Mouse (Mus musculus) stomach, postnatal 0 days (tissue): Measurements from ENCODE around the gene Ip6k2. TPM values are rescaled to one million over a fixed set of nuclear protein-coding genes. Genes with fewer than 3 reads are reported as not detected.

Experiments
- ATAC-seq: fragments of 200-750 bp; cut with Nextera tagmentation; 2 replicates; pipeline ENCODE4 v1.8.0; 2017; ENCODE audit not compliant: low FRiP score, low TSS enrichment
- DNase-seq: peaks from one replicate; pipeline ENCODE4 v3.0.0-alpha.2; 2016; ENCODE audit warnings: low spot score
- H3K27ac ChIP-seq: fragments of 300-500 bp; sonication (generic); replicated peaks from 2 replicates; pipeline ENCODE4 v1.5.1; 2014; ENCODE audit warnings: mild to moderate bottlenecking, control low read depth
- H3K27me3 ChIP-seq: fragments of 300-500 bp; sonication (generic); 2 replicates; pipeline ENCODE4 v1.6.1; 2014; ENCODE audit warnings: low read length; ENCODE audit not compliant: control insufficient read depth, insufficient read depth
- H3K36me3 ChIP-seq: fragments of 300-500 bp; sonication (generic); 2 replicates; pipeline ENCODE4 v1.6.1; 2014; ENCODE audit warnings: low read length, mixed read lengths; ENCODE audit not compliant: control insufficient read depth, insufficient read depth
- H3K4me1 ChIP-seq: fragments of 300-500 bp; sonication (generic); replicated peaks from 2 replicates; pipeline ENCODE4 v1.6.1; 2014; ENCODE audit warnings: antibody characterized with exemption; ENCODE audit not compliant: control insufficient read depth, insufficient read depth
- H3K4me2 ChIP-seq: fragments of 300-500 bp; sonication (generic); replicated peaks from 2 replicates; pipeline ENCODE4 v1.6.1; 2014; ENCODE audit warnings: low read depth, mild to moderate bottlenecking, control low read depth, moderate library complexity
- H3K4me3 ChIP-seq: fragments of 300-500 bp; sonication (generic); 2 replicates; pipeline ENCODE4 v1.5.1; 2014; ENCODE audit warnings: low read depth, low read length, control low read depth
- H3K9ac ChIP-seq: fragments of 300-500 bp; sonication (generic); 2 replicates; pipeline ENCODE4 v1.6.1; 2014; ENCODE audit warnings: mild to moderate bottlenecking, low read length, control low read depth, mixed read lengths
- H3K9me3 ChIP-seq: fragments of 300-500 bp; sonication (generic); 2 replicates; pipeline ENCODE4 v1.6.1; 2016; ENCODE audit warnings: low read length; ENCODE audit not compliant: control insufficient read depth
- CTCF ChIP-seq: IDR thresholded peaks from 2 replicates; pipeline ENCODE4 v1.5.1; 2016; ENCODE audit warnings: antibody characterized with exemption, low read depth, mild to moderate bottlenecking, moderate library complexity
- EP300 ChIP-seq: optimal IDR thresholded peaks from 2 replicates; pipeline ENCODE3; 2016; ENCODE audit warnings: antibody characterized with exemption
- WGBS: fragments of 180-500 bp; shearing (Covaris S2); extraction: QIAGEN DNeasy Blood & Tissue Kit; methylation state at CpG from one replicate; pipeline ENCODE4 v1.1.7; 2014; 5-methylcytosine and 5-hydroxymethylcytosine counted together
- polyA plus RNA-seq: library from polyadenylated mRNA; unstranded; fragments of >200 nt; fragmentation: Nextera tagmentation; extraction: Ambion mirVana; gene quantifications from 2 replicates; pipeline ENCODE4 v1.2.1, GENCODE M21; 2015

Ip6k2 gene
- polyA plus RNA-seq = 35.7 and 37.8 TPM in 2 replicates

- WGBS = under 1% methylated on average over 56 of the region's 56 CpGs
Observed at GRCm38 (mm10) chr9:108783548-108784463, at the start of gene Ip6k2. Ip6k2 (plus strand) TSS chr9:108783796.

DNA sequence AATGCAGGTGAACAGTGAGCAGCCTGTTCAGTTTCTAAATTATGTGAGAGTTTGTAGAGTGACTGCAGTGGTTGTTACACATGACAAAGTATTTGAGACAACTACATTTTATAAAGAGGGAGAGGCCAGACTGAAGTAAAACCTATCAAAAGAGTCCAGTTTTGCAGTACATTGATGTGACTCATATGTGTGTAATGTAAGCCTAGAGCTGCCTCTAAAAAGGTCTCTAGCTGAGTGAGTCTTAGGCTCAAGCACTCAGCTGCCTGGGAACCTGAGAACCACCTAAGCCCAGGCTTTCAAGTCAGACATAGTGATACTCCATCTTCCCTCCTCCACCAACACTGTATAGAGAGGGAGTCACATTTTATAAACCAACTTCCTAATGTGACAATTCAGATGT is 49.0 kb upstream of the Ip6k2 start:
- Histone ChIP-seq H3K36me3 (peaks cover 3% of the 10 kb centered on the region; the same call in 1 of the 2 replicates), H3K27me3 (no peaks in the 10 kb centered on the region), H3K9me3 (no peaks in the 10 kb centered on the region), H3K4me1 (no peaks in the 10 kb centered on the region), H3K4me3 (no peak overlapping the region), H3K9ac (no peak overlapping the region), H3K27ac (no peak overlapping the region), H3K4me2 (no peak overlapping the region)
- ATAC-seq (no peak), DNase-seq (no peak)
- TF ChIP-seq EP300 (no peak), CTCF (no peak)

More at GRCm38 (mm10) chr9:108783548-108784463, at the start of gene Ip6k2:
- H3K9ac ChIP-seq = peak within 1 kb of the TSS; percentile 93
- peak; percentile 99 for ATAC-seq
- TF ChIP-seq CTCF (no peak), EP300 (no peak)
- no peaks in the 10 kb centered on the region for H3K9me3 ChIP-seq
- peak within 1 kb of the TSS; percentile 70 for H3K4me2 ChIP-seq
- H3K27ac ChIP-seq = peak within 1 kb of the TSS; percentile 91
- no peaks in the 10 kb centered on the region for H3K36me3 ChIP-seq
- H3K4me1 ChIP-seq = no peaks in the 10 kb centered on the region; the same call in none of the 2 replicates
- H3K4me3 ChIP-seq = peak within 1 kb of the TSS; percentile 81
- DNase-seq = peak; percentile 98
- no peaks in the 10 kb centered on the region for H3K27me3 ChIP-seq

- Histone ChIP-seq H3K27ac (no peak overlapping the region), H3K4me1 (no peaks in the 10 kb centered on the region), H3K9ac (no peak overlapping the region), H3K36me3 (peaks cover 9% of the 10 kb centered on the region; the same call in 1 of the 2 replicates), H3K4me2 (no peak overlapping the region), H3K27me3 (no peaks in the 10 kb centered on the region), H3K9me3 (no peaks in the 10 kb centered on the region), H3K4me3 (no peak overlapping the region)
- DNase-seq = no peak
- no peak for TF ChIP-seq CTCF
- no peak for TF ChIP-seq EP300
- 50% methylated on average over 3 of the region's 3 CpGs for WGBS
- ATAC-seq = no peak
Observed at GRCm38 (mm10) chr9:108739239-108739638, 44.4 kb upstream of the Ip6k2 start.

DNA sequence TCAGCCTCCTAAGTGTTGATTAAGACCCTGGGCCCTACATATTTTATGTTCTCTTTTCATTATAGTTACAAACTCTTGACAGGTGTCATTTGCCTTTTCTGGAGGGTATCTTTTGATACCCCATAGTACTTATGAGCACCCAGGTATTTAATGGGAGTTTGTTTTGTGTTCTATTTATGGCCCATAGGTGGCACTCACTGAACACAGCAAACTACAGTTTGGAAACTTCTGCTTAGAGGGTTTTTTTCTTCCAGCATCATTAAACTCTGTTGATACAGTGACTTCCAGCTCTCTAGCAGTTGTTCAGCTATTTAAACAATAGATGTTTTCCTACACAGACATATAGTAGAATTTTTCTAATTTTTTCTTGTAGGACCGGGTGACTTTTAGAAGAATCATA is 43.5 kb upstream of the Ip6k2 start:
- TF ChIP-seq CTCF (peak; percentile 68), EP300 (no peak)
- no peak for DNase-seq

DNA sequence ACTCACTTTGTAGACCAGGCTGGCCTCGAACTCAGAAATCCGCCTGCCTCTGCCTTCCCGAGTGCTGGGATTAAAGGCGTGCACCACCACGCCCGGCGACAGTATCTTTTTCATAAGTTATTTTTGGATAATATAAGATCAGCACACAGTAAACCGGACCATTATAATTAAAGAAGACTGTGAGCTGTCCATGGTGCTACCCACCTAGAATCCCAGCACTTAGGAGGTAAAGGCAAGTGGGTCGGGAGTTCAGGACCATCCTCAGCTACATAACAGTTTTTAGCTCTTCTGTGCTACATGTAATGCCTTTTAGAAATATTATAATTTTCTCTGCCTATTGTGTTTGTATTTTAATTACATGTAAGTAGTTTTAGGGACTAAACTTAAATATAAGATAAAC is 41.5 kb upstream of the Ip6k2 start:
- H3K4me1 ChIP-seq = no peaks in the 10 kb centered on the region
- no peak overlapping the region for H3K4me2 ChIP-seq
- DNase-seq = no peak
- H3K9ac ChIP-seq = no peak overlapping the region
- H3K9me3 ChIP-seq = no peaks in the 10 kb centered on the region
- no peaks in the 10 kb centered on the region for H3K27me3 ChIP-seq
- H3K36me3 ChIP-seq = peaks cover 20% of the 10 kb centered on the region
- WGBS = 83% methylated on average over 9 of the region's 9 CpGs
- no peak overlapping the region for H3K4me3 ChIP-seq
- no peak for ATAC-seq
- H3K27ac ChIP-seq = no peak overlapping the region
- TF ChIP-seq CTCF (no peak), EP300 (no peak)

More for the DNA sequence above, 43.5 kb upstream of the Ip6k2 start:
- peaks cover 6% of the 10 kb centered on the region for H3K36me3 ChIP-seq
- no peaks in the 10 kb centered on the region for H3K4me1 ChIP-seq
- ATAC-seq = no peak
- H3K4me3 ChIP-seq = no peak overlapping the region
- 89% methylated on average over 1 of the region's 1 CpGs for WGBS
- no peaks in the 10 kb centered on the region for H3K9me3 ChIP-seq
- H3K9ac ChIP-seq = no peak overlapping the region
- no peaks in the 10 kb centered on the region for H3K27me3 ChIP-seq
- no peak overlapping the region for H3K27ac ChIP-seq
- no peak overlapping the region for H3K4me2 ChIP-seq

DNA sequence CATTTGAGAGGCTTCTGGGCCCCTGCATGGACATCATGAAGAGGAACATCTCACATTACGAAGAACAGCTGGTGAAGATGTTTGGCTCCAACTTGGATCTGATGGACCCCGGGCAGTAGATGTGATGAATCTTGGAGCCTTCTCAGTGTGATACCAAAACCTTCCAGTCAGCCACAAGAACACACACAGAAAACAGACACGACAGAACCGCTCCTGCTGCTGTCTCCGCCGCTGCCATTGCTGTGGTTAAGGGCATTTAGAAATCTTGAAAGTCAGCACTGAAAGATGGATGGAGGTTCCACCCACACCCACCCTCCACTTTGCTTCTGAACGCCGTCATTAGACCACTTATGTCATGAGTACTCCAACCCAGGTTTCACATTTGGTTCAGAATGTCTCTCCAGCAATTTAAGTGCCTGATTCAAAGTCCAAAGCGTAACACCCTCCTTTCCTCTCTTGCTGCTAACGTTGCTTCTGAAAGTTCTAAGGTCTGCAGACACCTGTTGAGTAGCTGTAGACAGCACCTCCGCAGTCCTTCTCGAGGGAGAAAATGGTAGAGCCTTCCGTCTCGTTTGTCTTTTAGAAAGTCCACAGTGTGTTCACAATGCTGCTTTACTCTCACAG is 36.6 kb upstream of the Ip6k2 start:
- Histone ChIP-seq H3K4me2 (no peak overlapping the region), H3K27ac (no peak overlapping the region), H3K9me3 (no peaks in the 10 kb centered on the region), H3K4me3 (no peak overlapping the region), H3K36me3 (peaks cover 25% of the 10 kb centered on the region), H3K4me1 (no peaks in the 10 kb centered on the region), H3K9ac (no peak overlapping the region), H3K27me3 (no peaks in the 10 kb centered on the region)
- DNase-seq (no peak), ATAC-seq (no peak)
- no peak for TF ChIP-seq EP300
- TF ChIP-seq CTCF = no peak
- 79% methylated on average over 14 of the region's 14 CpGs for WGBS
